Mouse (Mus musculus): ENCODE measurements around the gene Dok1.

The Dok1 gene

GRCm38 (mm10) chr6:83014482-83015466, 18.5 kb downstream of the Dok1 start:
- DNase-seq (ENCODE audit: low spot score in 2 of 2) = no peak

DNA sequence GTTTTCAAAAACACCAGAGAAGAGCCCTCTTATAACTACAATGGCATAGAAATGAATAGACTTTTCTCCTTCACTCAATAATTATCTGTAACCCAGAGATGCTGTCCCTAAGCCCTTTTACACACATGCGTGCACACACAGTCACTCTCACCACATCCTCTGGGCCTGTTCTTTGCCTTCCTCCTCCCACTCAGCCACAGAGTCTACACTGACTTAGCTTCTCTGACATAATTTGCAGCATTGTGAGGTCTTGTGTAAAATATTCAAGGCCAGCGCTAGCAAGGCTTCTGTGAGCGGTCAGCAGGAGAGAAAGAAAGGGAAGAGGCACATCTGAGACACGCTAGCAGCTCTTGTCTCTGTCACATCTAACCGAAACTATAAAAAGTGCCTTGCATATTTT, 19.8 kb downstream of the Dok1 start:
- no peak for DNase-seq (ENCODE audit: low spot score in 2 of 2)

- no peak for DNase-seq (ENCODE audit: low spot score in 2 of 2)
These were observed 21.5 kb downstream of the Dok1 start for GRCm38 (mm10) chr6:83011756-83012155.

- no peak for DNase-seq (ENCODE audit: low spot score in 2 of 2)
These were observed 22.0 kb downstream of the Dok1 start for GRCm38 (mm10) chr6:83011255-83011654.

DNA sequence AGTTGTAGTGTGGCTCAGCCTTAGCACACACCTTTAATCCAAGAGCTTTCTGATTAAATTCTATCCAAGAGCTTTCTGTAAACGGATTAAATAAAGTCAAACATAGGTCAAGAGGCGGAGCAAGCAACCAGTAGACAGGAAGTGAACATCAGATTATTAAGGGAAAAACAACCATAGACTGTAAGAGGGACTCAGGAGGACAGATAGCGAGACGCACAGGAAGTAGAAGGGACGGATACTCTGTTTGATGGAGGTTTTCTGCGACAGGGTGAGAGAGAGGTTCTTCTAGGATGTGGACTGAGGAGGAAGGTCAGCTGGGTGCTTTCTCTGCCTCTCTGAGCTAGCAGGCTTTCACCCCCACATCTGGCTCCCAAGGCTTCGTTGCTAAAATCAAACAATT, 23.3 kb downstream of the Dok1 start:
- DNase-seq (ENCODE audit: low spot score in 2 of 2) = no peak

DNA sequence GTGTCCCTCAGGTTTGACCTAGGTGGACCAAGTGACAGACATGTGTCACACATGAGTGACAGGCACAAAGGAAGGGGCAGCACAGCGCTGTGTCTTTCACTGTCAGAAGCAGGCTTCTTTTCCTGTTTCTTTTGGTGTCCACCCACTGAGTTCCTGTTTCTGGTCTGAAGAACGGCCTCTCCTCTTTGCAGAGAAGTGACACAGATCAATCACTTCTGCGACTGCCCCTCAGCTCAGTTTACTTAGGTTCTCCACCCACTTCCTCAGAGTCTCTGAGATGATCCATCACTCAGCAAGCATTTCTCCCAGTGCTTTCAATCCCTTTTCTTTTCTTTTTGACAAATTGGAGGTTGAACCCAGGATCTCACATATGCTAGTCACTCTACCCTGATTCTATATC, 24.6 kb downstream of the Dok1 start:
- DNase-seq (ENCODE audit: low spot score in 2 of 2) = no peak

DNA sequence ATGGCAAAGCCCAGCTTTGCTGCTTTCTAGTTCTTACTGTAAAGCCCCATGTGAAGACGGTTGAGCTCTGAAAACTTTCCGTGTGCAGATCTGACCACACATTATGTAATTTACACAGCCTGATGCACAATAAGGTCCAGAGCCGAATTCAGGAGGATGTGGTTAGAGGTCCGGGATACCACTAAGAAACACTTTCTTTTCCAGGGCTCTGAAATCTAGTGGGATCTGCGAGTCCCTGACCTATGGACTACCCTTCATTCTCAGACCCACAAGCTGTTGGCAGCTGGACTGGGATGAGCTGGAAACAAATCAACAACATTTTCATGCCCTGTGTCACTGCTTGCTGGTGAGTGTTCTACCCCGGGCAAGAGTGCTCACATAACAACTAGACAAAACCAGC, 27.2 kb downstream of the Dok1 start:
- no peak for DNase-seq (ENCODE audit: low spot score in 2 of 2)

- DNase-seq (ENCODE audit: low spot score in 2 of 2) = no peak
These were observed 27.7 kb downstream of the Dok1 start for GRCm38 (mm10) chr6:83005444-83006011.

DNA sequence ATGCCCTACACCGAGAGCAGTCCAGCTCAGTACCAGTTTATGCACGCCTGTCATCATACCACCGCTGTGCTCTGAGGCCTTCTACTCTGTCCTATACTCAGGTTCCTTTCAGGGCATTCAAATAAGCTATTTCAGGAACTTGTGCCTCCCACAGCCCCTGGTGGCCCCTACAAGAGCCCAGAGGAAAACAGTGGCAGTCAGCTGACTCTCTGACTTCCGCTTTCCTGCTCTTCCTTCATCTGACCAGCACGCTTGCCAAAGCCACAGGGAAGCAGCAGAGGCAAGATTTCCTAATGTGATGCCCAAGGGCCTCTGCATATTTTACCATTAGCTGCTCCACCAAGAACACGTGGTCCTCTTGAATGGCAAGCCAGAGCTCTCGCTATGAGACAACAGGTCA, 28.4 kb downstream of the Dok1 start:
- DNase-seq (ENCODE audit: low spot score in 2 of 2) = no peak

DNA sequence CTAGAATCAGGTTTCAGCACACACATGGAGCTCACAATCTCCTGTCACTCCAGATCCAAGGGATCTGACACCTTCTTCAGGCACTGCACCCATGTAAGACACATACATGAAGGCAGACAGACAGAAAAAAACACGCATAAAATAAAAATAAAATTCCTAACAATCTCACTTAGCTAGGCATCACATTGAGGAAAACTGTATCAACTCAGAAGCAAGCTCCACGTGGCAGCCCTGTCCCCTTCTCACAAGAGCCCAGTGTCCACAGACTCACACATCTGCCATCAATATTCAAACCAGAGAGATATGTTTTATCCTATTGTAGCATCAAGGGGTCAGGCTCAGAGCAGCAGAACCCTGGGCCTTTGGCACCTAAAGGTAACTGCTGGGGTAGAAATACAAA, 29.0 kb downstream of the Dok1 start:
- no peak for DNase-seq (ENCODE audit: low spot score in 2 of 2)

DNA sequence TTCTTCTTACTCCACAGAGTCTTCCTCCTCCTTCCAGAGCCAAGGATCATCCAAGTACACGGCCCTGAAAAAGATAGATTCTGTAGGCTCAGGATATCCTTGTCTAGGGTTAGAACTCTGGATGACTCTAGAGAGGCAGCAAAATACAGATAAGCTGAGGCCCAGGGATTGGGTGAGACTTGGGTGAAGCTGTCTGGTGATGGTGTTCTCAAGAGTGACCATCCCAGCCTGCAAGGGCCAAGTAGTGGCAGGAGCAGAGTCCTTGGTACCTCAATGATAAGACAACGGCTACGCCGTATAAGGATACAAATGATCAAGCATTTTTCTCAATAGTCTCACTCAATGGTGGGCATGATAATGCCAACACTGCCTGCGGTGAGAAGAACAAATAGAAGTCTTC, 29.4 kb downstream of the Dok1 start:
- DNase-seq (ENCODE audit: low spot score in 2 of 2) = no peak

- DNase-seq (ENCODE audit: low spot score in 2 of 2) = no peak
These were observed 30.2 kb downstream of the Dok1 start for GRCm38 (mm10) chr6:83003082-83003481.

- DNase-seq (ENCODE audit: low spot score in 2 of 2) = no peak
These were observed 33.3 kb downstream of the Dok1 start for GRCm38 (mm10) chr6:82999986-83000385.

GRCm38 (mm10) chr6:82998326-82998725, 34.9 kb downstream of the Dok1 start:
- DNase-seq (ENCODE audit: low spot score in 2 of 2) = no peak

DNA sequence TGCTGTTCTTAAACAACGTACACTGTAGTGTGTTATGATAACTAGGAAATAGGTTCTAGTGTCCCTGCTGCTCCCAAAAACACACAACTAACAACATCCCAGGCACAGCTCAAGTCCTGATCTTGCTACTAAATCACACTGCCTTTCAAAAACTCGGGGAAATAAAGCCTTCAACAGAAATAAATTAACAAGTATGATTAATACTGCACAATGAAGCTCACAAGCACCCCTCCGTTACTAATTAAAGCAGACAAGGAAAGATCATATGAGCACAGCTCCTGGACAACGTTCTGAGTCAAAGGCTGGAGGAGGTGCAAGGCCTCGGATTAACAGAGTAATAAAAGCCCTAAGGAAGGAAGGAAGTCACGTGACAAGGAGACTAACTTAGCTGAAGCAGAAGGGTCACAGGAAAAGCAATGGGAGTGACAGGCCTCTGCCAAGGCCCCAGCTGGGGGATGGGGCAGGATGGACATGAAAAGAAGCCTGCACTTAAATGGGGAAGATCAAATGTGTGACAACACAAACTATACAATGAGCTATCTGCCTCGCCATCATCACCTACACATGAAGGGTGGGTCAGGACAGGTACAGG, 35.7 kb downstream of the Dok1 start:
- peak in 1 of 2 experiments; percentile 16 for DNase-seq (ENCODE audit: low spot score in 2 of 2)

DNA sequence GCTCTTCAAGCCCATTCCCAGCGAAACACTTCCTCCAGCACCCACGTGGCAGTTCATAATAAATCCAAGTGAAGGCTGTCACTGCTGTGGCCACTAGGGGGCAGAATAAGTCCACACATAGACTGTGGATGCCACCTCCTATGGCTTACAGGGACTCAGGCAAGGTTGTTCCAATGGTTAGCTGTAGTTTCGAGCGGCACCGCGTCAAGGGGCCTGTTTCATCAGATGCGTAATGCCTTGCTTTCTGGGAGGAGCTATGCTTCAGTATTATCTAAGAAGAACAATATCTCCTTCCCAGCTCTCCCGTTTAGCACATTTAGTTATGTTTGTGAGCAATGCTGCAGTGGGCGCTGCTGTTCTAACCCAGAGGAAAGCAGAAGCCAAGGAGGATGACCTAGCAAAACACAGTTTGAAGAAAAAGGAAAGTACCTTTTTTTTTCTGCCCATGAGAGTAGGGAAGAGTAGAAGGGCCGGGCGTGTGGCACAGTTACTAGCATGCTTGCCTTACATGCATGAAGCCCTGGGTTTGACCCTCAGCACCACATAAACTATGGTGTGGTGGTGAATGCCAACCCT, 36.4 kb downstream of the Dok1 start:
- DNase-seq (ENCODE audit: low spot score in 2 of 2) = peak; percentile 89 to 94

DNA sequence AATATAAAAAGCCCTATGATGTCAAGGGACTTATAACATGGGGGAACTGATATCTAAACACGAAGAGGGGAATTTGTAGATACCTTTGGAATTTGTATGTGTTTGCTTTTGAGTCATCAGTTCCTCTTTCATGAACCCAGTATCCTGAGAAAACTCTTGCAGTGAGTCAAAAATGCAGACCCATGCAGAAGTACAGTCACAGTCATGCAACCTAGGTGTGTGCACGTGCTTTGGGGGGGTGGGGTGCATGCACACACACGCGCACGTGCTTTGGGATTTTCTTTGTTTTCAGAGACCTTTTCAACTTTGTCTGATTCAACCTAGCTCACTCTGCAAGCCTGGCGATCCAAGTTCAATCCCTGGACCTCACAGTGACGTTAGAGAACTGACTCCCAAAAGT, 38.9 kb downstream of the Dok1 start:
- no peak for DNase-seq (ENCODE audit: low spot score in 2 of 2)

DNA sequence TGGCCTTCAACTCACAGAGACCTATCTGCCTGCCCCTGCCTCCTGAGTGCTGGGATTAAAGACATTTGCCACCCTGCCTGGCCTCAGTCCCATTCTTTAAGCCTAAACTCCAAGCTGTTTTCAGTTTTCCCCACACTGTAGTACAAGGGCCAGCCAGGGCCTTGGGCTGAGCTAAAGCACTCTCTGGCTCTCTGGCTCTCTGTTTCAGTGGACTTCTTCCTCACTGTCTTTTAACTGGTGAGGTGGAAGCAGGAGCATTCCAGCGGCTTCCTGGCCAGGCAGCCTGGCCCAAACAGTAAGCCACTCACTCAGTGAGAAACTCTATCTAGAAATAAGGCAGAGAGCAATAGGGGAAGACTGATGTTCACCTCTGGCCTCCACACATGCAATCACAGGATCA, 39.6 kb downstream of the Dok1 start:
- DNase-seq (ENCODE audit: low spot score in 2 of 2) = no peak

GRCm38 (mm10) chr6:82987411-82987971, 45.8 kb downstream of the Dok1 start:
- no peak for DNase-seq (ENCODE audit: low spot score in 2 of 2)

Data from right cerebral cortex, postnatal 36 days (tissue).